ENCODE assay signal across 7 mouse cellular contexts in genomic region chr4:106200241-106200640, GRCm38 (mm10).
DNase-seq lines count a peak whose midpoint lies in the region; ATAC-seq and TF ChIP-seq lines count a peak whose summit lies in the region.

No protein-coding gene starts in this region.

- H3K4me1 ChIP-seq in embryonic facial prominence, embryonic 14.5 days (ENCODE audit: control insufficient read depth, insufficient read depth, low read length): peaks cover 9% of the 10 kb centered on the region
- peaks cover 13% of the 10 kb centered on the region for H3K4me1 ChIP-seq in kidney, postnatal 0 days (replicated peaks; ENCODE audit: insufficient read depth, low read length)

- H3K9me3 ChIP-seq in embryonic facial prominence, embryonic 14.5 days (ENCODE audit: control insufficient read depth, low read length): no peaks in the 10 kb centered on the region
- no peaks in the 10 kb centered on the region for H3K9me3 ChIP-seq in kidney, postnatal 0 days (replicated peaks; ENCODE audit: low read length)

- H3K4me2 ChIP-seq in embryonic facial prominence, embryonic 14.5 days (ENCODE audit: low read depth, low read length): peak overlapping the region; percentile 16; the same call in 1 of the 2 replicates
- H3K4me2 ChIP-seq in kidney, postnatal 0 days (ENCODE audit: low read length): 0 out of 2 replicates have a peak overlapping the region, but pooled peaks have one; percentile 21

- H3K27ac ChIP-seq in embryonic facial prominence, embryonic 14.5 days (replicated peaks; ENCODE audit: low read depth, low read length): 0 out of 2 replicates have a peak overlapping the region, but pooled peaks have one; percentile 30
- peak overlapping the region; percentile 51; the same call in 1 of the 2 replicates for H3K27ac ChIP-seq in kidney, postnatal 0 days

- H3K4me3 ChIP-seq in embryonic facial prominence, embryonic 14.5 days (ENCODE audit: low read depth, low read length): no peak overlapping the region
- H3K4me3 ChIP-seq in kidney, postnatal 0 days (replicated peaks; ENCODE audit: low read depth, low read length): no peak overlapping the region

- DNase-seq in embryonic facial prominence, embryonic 14.5 days (ENCODE audit: low spot score): peak; percentile 79
- DNase-seq in heart, adult 18-20 months: peak; percentile 74 to 76
- DNase-seq in kidney, postnatal 0 days (ENCODE audit: low spot score): peak; percentile 68
- DNase-seq in lung, postnatal 14 days: peak; percentile 43
- DNase-seq in urinary bladder, postnatal 14 days (ENCODE audit: low spot score): peak; percentile 71
- no peak for DNase-seq in thymus, postnatal 4 days
- no peak for DNase-seq in cerebellum, adult 11 months

- H3K27me3 ChIP-seq in embryonic facial prominence, embryonic 14.5 days (replicated peaks; ENCODE audit: control insufficient read depth, insufficient read depth, low read length): no peaks in the 10 kb centered on the region
- H3K27me3 ChIP-seq in kidney, postnatal 0 days (ENCODE audit: insufficient read depth, low read length): no peaks in the 10 kb centered on the region

- no peak overlapping the region for H3K9ac ChIP-seq in embryonic facial prominence, embryonic 14.5 days (ENCODE audit: low read depth, low read length)
- H3K9ac ChIP-seq in kidney, postnatal 0 days (ENCODE audit: low read depth, low read length): no peak overlapping the region

- peak; percentile 67 for ATAC-seq in embryonic facial prominence, embryonic 14.5 days (ENCODE audit: low read depth)
- 0 out of 2 replicates have a peak, but pooled peaks have one; percentile 38 for ATAC-seq in kidney, postnatal 0 days (replicated peaks; ENCODE audit: low FRiP score, low read depth)

- no peaks in the 10 kb centered on the region for H3K36me3 ChIP-seq in embryonic facial prominence, embryonic 14.5 days (ENCODE audit: control insufficient read depth, insufficient read depth, low read length)
- no peaks in the 10 kb centered on the region for H3K36me3 ChIP-seq in kidney, postnatal 0 days (ENCODE audit: insufficient read depth, low read length)

- WGBS in embryonic facial prominence, embryonic 14.5 days: 38% methylated on average over 6 of the region's 6 CpGs
- 17% methylated on average over 6 of the region's 6 CpGs for WGBS in kidney, postnatal 0 days

- no peak for TF ChIP-seq CTCF in kidney, postnatal 0 days (IDR thresholded peaks at IDR 0.05; ENCODE audit: low read depth)

Comparison
In these comparisons a context has a peak if more than half of its experiments do, and no peak if none do; other contexts are left out.
1. DNase-seq: peak in embryonic facial prominence, embryonic 14.5 days (single experiment), heart, adult 18-20 months (2 of 2), kidney, postnatal 0 days (single experiment), lung, postnatal 14 days (single experiment) and urinary bladder, postnatal 14 days (single experiment); none in thymus, postnatal 4 days (single experiment) and cerebellum, adult 11 months (single experiment).